Mouse (Mus musculus) kidney, postnatal 10 days (tissue): Measurements from ENCODE around the gene Gm13285.
"Not testable (repeated sequence)": the region's sequence is repeated elsewhere in the genome, so short reads cannot be mapped to it uniquely, and the experiment has no call there.

Experiments used
- DNase-seq: peaks from one replicate; pipeline ENCODE4 v3.0.0; 2021; ENCODE audit warnings: mixed read lengths

Gm13285 gene

DNA sequence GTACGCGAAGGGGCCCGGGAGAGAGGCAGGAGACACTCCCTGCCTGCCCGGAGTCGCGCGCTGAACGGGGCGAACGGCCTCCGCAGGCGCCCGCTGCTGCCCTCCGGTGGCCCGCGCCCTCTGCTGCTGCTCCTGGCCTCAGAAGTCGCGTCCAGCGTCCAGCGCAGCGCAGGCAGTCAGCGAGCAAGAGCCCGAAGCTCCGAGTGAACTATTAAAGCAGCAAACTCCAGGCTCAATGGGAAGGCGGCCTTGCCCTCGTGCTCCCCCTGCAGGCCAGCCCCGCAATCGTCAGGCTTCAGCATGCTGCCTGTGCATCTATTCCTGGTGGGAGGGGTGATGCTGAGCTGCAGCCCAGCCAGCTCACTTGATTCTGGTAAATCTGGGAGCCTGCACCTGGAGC, 2.4 kb upstream of the Gm13285 start, which contains the start of gene Gm13279:
TSS of gene Gm13279 (plus strand) at position 301 of the 400 bp plus-strand sequence.
- DNase-seq, result not testable (repeated sequence)

DNA sequence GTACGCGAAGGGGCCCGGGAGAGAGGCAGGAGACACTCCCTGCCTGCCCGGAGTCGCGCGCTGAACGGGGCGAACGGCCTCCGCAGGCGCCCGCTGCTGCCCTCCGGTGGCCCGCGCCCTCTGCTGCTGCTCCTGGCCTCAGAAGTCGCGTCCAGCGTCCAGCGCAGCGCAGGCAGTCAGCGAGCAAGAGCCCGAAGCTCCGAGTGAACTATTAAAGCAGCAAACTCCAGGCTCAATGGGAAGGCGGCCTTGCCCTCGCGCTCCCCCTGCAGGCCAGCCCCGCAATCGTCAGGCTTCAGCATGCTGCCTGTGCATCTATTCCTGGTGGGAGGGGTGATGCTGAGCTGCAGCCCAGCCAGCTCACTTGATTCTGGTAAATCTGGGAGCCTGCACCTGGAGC, 3.5 kb downstream of the Gm13285 start, which contains the start of gene Gm13287:
TSS of gene Gm13287 (plus strand) at position 301 of the 400 bp plus-strand sequence.
- not testable (repeated sequence) for DNase-seq

DNA sequence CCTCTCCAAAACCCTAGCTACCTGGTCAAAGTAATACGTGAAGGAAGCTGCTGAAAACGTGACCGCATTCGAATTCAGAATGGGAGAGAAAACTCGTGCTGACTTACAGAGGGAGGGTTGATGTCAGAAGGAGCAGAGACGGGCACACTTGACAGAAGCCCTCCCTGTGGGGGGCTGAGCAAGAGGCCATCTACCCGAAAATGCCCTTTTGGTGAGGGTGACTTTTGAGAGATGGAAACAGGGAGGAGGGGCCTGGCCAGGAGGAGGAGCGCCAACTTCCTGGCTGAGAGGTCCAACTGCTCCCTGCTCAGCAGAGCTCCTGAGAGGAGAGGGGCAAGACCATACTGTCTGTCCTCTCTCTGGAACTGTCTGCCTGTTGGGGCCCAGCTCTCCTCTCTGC, 5.8 kb downstream of the Gm13285 start, which contains the start of gene Gm13288:
TSS of gene Gm13288 (plus strand) at position 301 of the 400 bp plus-strand sequence.
- DNase-seq, result not testable (repeated sequence)

DNA sequence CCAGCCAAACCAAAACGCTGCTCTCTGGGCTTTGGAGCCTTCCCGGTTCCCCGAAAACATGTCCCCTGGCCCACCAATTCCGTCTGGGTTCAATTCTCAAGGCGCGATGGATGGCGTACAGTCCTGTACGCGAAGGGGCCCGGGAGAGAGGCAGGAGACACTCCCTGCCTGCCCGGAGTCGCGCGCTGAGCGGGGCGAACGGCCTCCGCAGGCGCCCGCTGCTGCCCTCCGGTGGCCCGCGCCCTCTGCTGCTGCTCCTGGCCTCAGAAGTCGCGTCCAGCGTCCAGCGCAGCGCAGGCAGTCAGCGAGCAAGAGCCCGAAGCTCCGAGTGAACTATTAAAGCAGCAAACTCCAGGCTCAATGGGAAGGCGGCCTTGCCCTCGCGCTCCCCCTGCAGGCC, 6.3 kb downstream of the Gm13285 start:
- peak; percentile 53 for DNase-seq

DNA sequence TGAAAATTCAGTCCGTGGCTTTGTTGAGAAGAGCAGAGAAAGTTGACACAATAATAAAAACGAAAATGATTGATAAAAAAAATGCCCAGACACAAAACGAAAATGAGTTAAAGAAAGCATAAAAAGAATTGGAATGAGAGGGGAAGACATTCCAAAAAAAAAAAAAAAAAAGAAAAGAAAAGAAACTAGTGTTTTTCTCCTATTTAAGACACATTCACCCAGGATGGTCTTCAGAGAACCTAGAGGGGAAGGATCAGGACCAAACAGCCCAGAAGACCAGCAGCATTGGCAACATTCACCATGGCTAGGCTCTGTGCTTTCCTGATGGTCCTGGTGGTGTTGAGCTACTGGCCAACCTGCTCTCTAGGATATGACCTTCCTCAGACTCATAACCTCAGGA, 16.5 kb downstream of the Gm13285 start, which contains the start of gene Ifna7:
TSS of gene Ifna7 (plus strand) at position 301 of the 400 bp plus-strand sequence.
- DNase-seq, result no peak

DNA sequence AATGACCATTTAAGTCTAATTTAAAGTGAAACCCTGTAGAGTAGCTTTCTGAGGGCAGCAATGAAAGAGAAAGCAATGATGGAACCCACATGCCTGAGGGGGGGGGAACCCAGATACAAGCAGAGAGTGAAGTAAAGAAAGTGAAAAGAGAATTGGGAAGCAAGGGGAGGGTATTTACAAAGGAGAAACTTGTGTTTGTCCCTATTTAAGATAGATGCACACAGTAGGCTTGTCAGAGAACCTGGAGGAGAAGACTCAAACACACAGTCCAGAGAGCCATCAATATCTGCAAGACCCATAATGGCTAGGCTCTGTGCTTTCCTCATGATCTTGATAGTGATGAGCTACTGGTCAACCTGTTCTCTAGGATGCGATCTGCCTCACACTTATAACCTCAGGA, 20.2 kb downstream of the Gm13285 start, which contains the start of gene Ifna11:
TSS of gene Ifna11 (plus strand) at position 301 of the 400 bp plus-strand sequence.
- DNase-seq, result no peak

DNA sequence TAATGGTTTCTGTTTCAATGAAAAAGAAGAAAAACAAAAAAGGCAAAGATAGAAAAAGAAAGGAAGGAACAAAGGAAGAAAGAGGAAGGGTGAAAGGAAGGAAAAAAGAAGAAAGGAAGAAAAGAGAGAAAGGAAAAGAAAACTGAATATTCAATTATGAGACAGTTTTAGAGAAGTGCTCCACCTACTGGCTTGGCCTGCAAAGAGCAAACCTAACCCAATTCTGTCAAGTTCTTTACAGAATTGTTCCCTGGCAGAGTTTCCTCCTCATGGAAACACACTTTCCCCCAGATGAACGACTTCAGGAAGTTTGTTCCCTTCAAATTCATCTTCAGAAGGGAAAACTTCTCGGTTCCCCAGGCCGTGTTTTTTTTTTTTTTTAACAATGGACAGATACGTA, 23.5 kb downstream of the Gm13285 start:
- peak; percentile 31 for DNase-seq

DNA sequence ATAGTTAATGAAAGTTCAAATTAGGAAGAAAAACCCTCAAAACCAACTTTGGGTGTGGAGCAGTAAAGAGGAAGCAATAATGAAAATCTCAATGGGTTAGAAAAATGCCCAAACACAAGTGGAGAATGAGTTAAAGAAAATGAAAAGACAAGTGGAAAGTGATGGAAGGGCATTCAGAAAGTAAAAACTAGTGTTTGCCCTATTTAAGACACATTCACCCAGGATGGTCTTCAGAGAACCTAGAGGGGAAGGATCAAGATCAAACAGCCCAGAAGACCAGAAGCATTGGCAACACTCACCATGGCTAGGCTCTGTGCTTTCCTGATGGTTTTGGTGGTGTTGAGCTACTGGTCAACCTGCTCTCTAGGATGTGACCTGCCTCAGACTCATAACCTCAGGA, 27.7 kb downstream of the Gm13285 start, which contains the start of gene Ifna6:
TSS of gene Ifna6 (plus strand) at position 301 of the 400 bp plus-strand sequence.
- not testable (repeated sequence) for DNase-seq

DNA sequence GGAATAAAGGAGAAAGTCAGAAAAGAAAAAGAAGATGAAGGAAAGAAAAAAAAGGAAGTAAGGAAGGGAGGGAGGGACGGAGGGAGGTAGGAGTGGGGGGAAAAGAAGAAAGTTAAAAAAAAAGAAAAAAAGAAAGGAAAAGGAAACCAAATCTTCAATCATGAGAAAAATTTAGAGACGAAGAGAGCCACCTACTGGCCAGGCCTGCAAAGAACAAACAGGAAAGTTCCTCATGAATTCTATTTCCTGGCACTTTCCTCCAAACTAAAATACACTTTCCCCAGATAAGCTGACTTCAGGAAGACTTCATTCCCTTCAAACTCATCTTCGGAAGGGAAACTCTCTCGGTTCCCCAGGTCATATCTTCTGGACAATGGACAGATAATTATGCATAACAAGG, 31.1 kb downstream of the Gm13285 start:
- DNase-seq, result peak; percentile 43

DNA sequence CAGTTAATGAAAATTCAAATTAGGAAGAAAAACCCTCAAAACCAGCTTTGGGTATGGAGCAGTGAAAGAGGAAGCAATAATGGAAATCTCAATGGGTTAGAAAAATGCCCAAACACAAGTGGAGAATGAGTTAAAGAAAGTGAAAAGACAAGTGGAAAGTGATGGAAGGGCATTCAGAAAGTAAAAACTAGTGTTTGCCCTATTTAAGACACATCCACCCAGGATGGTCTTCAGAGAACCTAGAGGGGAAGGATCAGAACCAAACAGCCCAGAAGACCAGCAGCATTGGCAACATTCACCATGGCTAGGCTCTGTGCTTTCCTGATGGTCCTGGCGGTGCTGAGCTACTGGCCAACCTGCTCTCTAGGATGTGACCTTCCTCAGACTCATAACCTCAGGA, 35.8 kb downstream of the Gm13285 start, which contains the start of gene Ifna5:
TSS of gene Ifna5 (plus strand) at position 301 of the 400 bp plus-strand sequence.
- not testable (repeated sequence) for DNase-seq

DNA sequence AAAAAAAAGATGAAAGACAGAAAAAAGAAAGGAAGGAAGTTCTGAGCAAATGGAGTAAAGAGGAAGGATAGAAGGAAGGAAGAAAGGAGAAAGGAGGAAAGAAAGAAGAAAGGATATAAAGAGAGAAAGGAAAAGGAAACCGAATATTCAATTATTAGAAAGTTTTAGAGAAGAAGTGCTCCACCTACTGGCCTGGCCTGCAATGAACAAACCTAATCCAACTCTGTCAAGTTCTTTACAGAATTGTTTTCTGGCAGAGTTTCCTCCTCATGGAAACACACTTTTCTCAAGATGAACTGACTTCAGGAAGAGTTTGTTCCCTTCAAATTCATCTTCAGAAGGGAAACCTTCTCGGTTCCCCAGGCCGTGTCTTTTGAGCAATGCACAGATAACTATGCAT, 39.4 kb downstream of the Gm13285 start:
- DNase-seq, result peak; percentile 15

DNA sequence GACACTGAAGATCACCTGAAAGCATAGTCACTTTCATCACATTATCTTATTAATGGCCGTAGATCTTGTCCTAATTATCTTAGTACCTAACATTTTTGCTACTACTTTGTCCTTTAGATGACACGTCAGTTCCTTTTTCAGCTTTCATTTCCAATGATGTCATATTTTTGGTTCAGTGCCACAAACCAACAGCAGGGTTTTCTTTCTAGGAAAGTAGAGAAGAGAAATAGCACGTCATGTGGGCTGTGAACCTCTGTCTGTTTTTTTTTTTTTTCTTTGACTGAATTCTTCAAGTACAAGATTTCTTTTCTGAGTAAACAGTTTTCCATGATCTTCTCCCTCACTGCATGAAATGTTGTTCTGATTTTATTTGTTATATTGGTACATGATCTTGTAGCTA, 40.6 kb downstream of the Gm13285 start:
- DNase-seq, result no peak

DNA sequence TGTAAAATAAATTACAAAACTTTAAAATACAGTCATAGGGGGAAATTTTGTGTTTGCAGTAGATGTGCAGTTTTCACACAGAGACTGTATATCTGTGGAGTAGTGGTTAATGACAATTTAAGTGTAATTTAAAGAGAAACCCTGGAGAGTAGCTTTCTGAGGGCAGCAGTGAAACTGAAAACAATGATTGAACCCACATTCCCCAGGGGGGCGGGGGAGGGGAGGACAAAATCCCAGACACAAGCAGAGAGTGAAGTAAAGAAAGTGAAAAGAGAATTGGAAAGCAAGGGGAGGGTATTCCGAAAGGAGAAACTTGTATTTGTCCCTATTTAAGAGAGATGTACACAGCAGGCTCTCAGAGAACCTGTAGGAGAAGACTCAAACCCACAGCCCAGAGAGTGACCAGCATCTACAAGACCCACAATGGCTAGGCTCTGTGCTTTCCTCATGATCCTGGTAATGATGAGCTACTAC, 42.0 kb downstream of the Gm13285 start, which contains the start of gene Ifna4:
TSS of gene Ifna4 (plus strand) at position 424 of the 474 bp plus-strand sequence.
- DNase-seq, result no peak

DNA sequence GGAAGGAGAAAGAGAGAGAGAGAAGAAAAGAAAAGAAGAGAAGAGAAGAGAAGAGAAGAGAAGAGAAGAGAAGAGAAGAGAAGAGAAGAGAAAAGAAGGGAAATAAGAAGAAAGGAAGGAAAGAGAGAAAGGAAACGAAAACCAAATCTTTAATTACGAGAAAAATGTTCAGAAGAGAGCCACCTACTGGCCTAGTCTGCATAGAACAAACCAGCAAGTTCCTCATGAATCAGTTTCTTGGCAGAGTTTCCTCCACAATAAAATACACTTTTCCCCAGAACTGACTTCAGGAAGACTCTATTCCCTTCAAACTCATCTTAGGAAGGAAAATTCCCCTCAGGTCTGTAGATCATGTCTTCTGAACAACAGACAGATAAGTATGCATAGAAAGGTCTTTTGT, 45.9 kb downstream of the Gm13285 start:
- no peak for DNase-seq

DNA sequence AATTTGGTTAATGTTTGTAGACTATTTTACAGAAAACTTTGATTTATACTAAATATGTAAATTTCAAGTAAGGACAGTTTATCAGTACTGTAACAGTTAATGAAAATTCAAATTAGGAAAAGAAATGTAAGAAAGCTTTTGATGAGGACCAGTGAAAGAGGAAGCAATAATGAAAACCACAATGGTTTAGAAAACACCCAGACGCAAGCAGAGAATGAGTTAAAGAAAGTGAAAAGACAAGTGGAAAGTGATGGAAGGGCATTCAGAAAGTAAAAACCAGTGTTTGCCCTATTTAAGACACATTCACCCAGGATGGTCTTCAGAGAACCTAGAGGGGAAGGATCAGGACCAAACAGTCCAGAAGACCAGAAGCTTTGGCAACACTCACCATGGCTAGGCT, 50.2 kb downstream of the Gm13285 start, which contains the start of gene Ifna1:
TSS of gene Ifna1 (plus strand) at position 390 of the 400 bp plus-strand sequence.
- no peak for DNase-seq
